Mouse (Mus musculus): ENCODE measurements around the gene Fgfr2. TPM values are rescaled to one million over a fixed set of nuclear protein-coding genes. Genes with fewer than 3 reads are reported as not detected.
A peak's percentile ranks its signal among the peaks of the same experiment; 100 is the strongest.
"Not testable (repeated sequence)": the region's sequence is repeated elsewhere in the genome, so short reads cannot be mapped to it uniquely, and the experiment has no call there.

The Fgfr2 gene
- total RNA-seq, 2 experiments from 2014 or later: 43.7 to 44.3 TPM

DNA sequence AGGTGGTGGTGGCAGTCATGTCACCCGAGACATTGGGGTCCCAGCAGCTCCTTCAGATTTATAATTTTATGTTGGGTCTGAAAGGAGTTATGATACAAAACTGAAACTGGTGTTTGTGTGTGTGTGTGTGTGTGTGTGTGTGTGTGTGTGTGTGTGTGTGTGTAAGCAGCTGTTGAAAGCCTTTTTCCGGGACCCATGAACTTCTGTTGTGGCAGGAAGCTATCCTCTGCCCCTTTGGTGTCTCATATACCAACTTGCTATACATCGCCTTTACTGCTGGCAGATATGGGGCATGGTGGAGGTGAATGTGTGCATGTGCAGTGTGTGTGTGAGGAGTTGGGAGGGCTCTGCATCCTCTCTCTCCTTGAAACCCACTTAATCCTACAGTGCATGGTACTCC lies 2049.7 kb downstream of the Fgfr2 start:
- DNase-seq (ENCODE audit: extremely low spot score in 1 of 2, low spot score in 1 of 2): not testable (repeated sequence)

DNA sequence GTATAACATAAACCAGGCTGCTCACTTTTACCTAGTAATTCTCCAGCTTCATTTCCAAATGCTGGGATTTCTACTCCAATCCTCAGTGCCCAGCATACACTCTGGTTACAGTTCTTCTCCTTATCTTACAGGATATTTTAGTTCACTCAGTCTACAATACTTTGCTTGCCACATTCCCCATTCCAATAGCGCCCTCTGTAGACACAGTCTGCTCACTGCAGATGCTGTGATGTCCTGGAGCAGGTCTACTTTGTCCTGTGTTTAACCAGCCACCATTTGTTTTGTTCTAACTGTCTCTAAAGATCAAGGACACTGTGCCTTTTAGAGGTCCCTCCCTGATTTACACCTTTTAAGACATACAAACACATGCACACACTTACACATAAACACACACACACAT lies 2055.0 kb downstream of the Fgfr2 start:
- peak in 1 of 2 experiments; percentile 51 for DNase-seq (ENCODE audit: extremely low spot score in 1 of 2, low spot score in 1 of 2)

DNA sequence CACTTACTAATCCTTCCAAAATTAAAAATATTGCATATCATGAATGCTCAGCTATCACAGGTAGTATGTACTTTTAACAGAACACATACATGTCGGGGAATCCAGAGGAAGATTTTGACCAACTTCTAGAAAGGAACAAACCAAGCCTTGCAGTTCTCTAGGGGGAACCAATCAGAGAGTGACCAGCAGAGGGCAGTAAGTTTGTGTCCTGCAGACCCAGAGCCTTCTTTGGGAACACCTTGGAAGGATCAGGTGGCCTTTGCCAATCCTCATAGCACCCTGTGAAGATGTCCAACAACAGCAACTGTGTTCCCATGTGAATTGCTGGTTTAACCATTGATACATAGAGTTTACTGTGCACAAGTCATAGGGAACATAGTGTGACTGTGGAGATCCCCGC lies 2060.6 kb downstream of the Fgfr2 start:
- peak in 1 of 2 experiments; percentile 9 for DNase-seq (ENCODE audit: extremely low spot score in 1 of 2, low spot score in 1 of 2)

- DNase-seq (ENCODE audit: extremely low spot score in 1 of 2, low spot score in 1 of 2): peak in 1 of 2 experiments; percentile 17
These were observed 2063.3 kb downstream of the Fgfr2 start for GRCm38 (mm10) chr7:131059808-131060207.

- not testable (repeated sequence) for DNase-seq (ENCODE audit: extremely low spot score in 1 of 2, low spot score in 1 of 2)
These were observed 2065.2 kb downstream of the Fgfr2 start for GRCm38 (mm10) chr7:131057918-131058317.

- peak in 1 of 2 experiments; percentile 15 for DNase-seq (ENCODE audit: extremely low spot score in 1 of 2, low spot score in 1 of 2)
These were observed 2068.3 kb downstream of the Fgfr2 start for GRCm38 (mm10) chr7:131054808-131055370.

- not testable (repeated sequence) for DNase-seq (ENCODE audit: extremely low spot score in 1 of 2, low spot score in 1 of 2)
These were observed 2073.3 kb downstream of the Fgfr2 start for GRCm38 (mm10) chr7:131049829-131050228.

GRCm38 (mm10) chr7:131045258-131045835 lies 2077.8 kb downstream of the Fgfr2 start:
- DNase-seq (ENCODE audit: extremely low spot score in 1 of 2, low spot score in 1 of 2): peak in 1 of 2 experiments; percentile 20

DNA sequence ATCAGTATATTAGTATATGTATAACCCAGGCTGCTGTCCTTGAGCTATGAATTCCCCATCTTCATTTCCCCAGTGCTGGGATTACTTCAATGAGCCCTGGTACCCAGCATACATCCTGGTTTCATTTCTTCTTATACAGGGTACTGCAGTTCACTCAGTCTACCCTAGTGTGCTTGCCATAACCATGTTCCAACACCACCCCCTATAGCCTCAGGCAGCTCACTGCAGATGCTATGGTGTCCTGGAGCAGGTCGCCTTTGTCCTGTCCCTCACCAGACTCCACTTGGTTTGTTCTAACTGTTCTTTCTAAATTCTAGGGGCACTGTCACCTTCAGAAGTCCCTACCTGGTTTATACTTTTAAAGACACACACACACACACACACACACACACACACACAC lies 2080.5 kb downstream of the Fgfr2 start:
- DNase-seq (ENCODE audit: extremely low spot score in 1 of 2, low spot score in 1 of 2): no peak

DNA sequence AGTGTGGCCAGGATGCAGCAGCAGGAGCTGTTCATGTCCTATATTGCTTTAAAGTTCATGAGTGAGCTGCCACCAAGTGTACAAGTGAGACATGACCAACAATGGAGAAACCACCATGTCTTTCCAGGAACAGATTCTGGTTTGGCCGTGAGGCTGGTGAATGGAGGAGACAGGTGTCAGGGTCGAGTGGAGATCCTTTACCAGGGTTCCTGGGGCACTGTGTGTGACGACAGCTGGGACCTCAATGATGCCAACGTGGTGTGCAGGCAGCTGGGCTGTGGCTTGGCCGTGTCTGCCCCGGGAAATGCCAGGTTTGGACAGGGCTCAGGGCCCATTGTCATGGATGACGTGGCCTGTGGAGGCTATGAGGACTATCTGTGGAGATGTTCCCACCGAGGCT lies 2082.4 kb downstream of the Fgfr2 start:
- not testable (repeated sequence) for DNase-seq (ENCODE audit: extremely low spot score in 1 of 2, low spot score in 1 of 2)

DNA sequence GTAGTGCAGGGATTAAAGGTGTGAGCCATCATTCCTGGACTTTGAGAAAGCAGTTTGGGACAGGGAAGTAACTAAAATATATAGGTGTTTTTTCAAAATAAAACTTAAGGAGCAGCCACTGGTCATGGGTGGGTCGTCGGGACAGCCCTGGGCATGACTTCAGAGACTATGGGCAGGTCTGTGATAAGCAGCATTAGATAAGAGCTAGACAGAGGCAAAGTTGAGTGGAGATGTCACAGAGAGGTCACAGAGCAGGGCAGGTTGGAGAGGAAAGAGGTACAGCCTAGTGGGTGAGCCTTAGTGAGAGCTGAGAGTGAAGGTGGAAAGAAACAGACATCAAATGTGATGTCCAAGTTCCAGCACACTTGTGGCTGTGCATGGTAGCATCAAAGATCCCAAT lies 2086.1 kb downstream of the Fgfr2 start:
- DNase-seq (ENCODE audit: extremely low spot score in 1 of 2, low spot score in 1 of 2): no peak

DNA sequence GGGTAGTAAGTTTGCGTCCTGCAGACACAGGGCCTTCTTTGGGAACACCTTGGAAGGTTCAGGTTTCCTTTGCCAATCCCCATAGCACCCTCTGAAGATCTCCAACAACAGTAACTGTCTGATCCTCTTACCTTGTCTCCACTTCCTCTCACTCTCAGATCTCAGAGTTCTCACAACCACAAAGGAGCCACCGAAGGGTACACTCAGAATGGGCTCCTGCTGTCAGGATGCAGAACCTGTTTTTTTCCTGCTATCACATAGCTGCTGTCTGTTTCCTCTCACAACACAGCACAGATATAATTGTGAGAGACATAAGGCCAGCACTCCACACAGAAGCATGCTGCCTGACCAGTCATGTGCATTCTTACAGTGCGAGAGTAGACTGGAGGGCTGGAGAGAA lies 2086.8 kb downstream of the Fgfr2 start:
- no peak for DNase-seq (ENCODE audit: extremely low spot score in 1 of 2, low spot score in 1 of 2)

DNA sequence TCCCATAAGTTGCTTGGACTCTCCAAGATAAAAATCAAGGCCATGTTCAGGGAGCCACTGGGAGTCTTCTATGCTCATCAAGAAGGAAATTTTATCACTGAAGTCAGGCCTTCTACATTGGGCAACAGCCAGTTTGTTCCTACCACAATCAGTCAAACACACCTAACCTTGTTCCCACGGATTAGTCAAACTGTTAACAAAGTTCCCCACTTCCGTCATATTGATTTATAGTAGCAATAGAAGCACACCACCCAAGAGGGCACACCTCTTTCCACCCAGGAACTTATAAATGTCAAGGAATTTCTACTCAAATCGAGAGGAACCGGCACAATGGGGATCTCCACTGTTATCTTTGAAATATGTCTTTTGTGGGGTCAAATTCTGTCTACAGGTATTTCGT lies 2091.4 kb downstream of the Fgfr2 start, which contains the start of gene Dmbt1:
TSS of gene Dmbt1 (plus strand) at position 299 of the 400 bp plus-strand sequence.
- DNase-seq (ENCODE audit: extremely low spot score in 1 of 2, low spot score in 1 of 2): no peak

DNA sequence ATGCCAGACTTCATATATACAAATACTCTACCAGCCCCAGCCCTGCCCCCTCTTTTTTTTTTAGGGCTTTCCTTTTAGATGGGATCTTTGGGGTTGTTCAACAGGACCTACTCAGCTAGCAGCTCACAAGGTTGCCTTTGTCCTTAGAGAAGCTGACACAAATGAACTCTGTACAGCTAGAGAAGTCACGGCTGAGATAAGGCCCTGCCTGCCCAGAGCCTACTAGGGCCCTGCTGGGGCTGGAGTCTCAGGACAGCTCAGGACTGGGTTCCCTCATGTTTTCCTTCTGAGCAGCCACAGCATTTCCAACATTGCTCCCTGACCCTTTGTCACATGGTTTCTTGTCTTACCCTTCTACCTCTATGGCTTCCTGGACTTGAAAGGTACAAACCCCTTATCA lies 2095.6 kb downstream of the Fgfr2 start:
- no peak for DNase-seq (ENCODE audit: extremely low spot score in 1 of 2, low spot score in 1 of 2)

- DNase-seq (ENCODE audit: extremely low spot score in 1 of 2, low spot score in 1 of 2): no peak
These were observed 2098.3 kb downstream of the Fgfr2 start for GRCm38 (mm10) chr7:131024807-131025206.

DNA sequence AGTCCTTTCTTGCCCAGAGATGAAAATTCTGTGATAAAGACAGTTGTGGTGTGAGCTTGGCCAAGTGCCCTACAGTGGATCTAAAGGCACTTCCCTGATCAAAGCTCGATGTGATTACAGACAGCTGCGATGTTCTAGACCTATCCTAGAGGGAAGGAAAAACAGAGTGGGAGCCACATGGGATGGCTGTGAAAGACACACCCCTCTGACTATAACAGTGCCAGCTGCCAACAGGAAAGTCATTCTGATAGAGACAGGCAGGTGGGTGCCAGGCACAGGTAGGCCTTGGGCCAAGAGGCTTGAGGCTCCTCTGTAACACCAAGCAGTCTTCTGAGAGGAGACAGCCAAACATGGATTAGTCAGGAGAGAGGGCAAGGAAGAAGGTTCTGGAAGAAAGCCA lies 2104.0 kb downstream of the Fgfr2 start:
- no peak for DNase-seq (ENCODE audit: extremely low spot score in 1 of 2, low spot score in 1 of 2)

DNA sequence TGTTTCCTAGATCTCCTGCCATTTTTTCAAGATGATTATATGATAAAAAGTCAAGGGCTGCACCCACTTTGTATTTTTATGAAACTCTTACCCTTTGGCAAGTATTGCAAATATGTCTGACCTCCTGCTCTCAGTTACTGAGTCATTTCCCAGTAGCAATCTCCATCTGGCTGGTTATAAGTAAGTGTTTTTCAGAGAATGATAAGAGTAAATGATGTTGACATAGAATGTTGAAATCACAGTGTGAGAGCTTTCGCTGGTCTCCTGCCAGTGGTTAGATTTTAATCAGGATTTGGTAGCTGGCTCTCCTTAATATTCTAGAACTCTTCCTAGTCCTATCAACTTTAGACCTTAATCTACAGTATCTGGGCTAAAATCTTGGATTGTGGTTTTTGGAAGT lies 2111.2 kb downstream of the Fgfr2 start:
- DNase-seq (ENCODE audit: extremely low spot score in 1 of 2, low spot score in 1 of 2): no peak

DNA sequence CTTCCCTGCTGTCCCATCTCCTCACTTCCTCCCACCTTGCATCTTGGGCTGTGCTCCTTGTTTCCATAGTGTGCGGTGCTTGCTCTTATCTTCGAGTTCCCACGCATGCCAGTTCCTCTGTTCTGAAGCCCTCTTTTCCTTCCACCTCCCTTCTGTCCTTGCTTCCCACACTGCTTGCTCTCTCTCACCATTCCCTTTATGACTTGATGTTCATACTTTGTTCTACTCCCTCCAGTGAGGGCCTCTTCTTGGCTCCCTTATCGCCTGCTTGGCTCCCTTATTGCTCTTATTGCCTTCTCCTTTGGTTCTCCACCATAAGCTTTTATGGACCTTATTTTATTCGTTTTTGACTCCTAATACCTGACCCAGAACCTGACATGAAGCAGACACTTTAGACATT lies 2114.0 kb downstream of the Fgfr2 start:
- no peak for DNase-seq (ENCODE audit: extremely low spot score in 1 of 2, low spot score in 1 of 2)

DNA sequence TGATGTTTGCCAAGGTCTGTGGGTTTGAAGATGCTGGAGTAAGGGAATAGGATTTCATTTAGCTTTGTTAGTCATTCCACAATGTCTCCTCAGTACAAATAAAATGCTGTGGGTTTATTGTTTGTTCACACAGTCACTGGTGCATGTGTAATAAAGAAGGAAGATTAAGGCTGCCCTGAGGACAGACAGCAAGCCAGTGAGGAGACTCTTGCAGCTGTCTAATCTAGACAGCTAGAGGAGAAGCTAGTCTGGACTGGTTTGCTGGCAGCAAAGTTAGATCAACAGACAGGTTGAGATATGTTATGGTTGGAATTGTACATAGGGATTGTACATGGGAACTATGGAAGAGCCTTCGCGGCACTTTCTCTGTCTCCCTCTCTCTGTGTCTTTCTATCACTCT lies 2115.9 kb downstream of the Fgfr2 start:
- no peak for DNase-seq (ENCODE audit: extremely low spot score in 1 of 2, low spot score in 1 of 2)

DNA sequence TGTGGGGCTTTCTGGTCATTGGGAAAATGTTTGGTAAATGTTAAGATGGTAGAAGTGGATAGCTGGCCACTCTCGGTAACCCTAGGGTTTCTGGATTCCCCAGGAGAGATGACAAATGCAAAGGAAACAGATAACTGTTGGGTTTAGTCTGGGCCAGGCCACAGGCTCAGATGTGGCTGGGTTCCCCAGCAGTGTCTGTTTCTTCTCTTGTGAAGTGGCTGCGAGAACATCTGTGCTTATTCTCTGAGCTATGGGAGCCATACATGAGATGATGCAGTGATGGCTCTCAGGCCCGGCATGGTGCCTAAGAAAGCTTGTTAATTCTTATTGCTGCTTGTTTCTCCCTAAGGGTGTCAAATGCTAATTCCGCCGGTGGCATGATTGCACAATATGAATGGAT lies 2119.1 kb downstream of the Fgfr2 start:
- DNase-seq (ENCODE audit: extremely low spot score in 1 of 2, low spot score in 1 of 2): no peak

DNA sequence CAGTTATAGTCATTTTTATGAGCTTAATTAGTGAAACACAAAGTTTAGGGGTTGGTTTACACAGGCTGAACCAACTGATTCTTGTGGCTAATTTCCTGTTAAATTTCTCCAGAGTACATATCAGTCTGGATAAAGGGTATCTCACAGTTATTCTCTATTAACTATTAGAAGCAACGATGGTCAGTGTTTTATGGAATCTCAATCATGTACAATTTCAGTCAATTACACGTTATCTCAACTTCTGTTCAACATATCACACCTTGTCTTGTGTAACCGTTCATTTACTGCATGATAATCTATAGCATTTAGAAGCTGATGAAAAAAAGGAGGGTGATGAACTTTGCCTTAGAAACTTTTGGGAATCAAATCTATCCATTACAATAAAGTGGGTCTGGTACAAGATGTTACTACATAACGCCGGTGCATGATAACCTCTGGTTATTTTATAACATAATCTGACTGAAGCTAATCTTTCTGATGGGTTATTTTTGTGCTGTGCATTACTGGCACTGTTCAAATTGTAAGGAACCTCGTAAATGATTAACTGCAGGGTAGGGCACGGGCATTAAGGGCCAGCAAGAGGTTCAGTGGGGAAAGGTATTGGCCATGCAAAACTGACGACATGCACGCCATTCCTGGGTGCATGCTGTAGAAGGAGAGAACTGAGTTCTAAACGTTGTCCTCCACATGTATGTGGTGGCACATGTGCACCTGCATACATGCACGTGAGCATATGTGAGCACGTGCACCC lies 2121.0 kb downstream of the Fgfr2 start:
- no peak for DNase-seq (ENCODE audit: extremely low spot score in 1 of 2, low spot score in 1 of 2)

- DNase-seq (ENCODE audit: extremely low spot score in 1 of 2, low spot score in 1 of 2): no peak
These were observed 2129.2 kb downstream of the Fgfr2 start for GRCm38 (mm10) chr7:130993907-130994306.
